Mouse (Mus musculus): ENCODE data around the gene Dda1.

The Dda1 gene

DNA sequence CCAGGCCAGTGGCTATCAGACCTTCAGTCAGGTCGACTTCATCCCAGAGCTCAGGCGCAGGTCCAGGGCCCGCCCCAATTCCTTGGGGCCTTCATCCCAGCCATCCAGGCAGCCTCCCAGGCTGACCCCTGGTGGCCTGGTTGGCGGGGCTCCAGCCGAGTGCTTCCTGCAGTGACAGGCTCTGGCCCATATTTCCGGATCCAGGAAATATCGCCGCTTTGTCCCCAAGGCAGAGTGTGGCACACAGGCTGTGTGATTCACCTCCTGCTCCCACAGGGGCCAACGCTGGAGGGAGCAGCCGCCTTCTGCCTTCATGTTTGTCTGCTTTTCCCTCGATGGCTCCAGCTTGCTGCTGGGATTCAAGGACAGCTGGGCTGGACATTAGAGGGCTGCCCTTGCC is 27.5 kb downstream of the Dda1 start:
- peak; percentile 68 for DNase-seq (ENCODE audit: low spot score)

DNA sequence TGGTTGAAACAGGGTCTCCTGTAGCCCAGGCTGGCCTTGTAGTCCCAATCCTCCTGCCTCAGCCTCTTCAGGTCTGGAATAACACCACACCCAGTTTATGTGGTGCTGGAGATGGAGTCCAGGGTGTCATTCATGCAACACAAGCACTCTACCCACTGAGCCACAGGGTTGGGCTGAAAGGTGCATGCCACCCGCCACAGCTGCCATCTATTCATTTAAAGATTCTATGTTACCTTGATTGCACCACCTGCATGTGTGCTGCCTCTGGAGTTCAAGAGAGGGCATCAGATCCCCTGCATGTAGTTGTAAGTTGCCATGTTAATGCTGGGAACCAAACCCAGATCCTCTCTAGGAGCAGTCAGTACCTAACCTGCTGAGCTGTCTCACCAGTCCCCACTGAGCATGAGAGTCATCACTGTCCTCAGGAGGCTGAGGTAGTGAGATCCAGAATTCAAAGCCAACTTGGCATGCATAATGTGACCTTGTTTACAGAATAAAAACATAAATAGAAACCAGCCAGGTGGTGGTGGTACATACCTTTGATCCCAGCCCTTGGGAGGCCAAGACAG is 28.2 kb downstream of the Dda1 start:
- no peak for DNase-seq (ENCODE audit: low spot score)

DNA sequence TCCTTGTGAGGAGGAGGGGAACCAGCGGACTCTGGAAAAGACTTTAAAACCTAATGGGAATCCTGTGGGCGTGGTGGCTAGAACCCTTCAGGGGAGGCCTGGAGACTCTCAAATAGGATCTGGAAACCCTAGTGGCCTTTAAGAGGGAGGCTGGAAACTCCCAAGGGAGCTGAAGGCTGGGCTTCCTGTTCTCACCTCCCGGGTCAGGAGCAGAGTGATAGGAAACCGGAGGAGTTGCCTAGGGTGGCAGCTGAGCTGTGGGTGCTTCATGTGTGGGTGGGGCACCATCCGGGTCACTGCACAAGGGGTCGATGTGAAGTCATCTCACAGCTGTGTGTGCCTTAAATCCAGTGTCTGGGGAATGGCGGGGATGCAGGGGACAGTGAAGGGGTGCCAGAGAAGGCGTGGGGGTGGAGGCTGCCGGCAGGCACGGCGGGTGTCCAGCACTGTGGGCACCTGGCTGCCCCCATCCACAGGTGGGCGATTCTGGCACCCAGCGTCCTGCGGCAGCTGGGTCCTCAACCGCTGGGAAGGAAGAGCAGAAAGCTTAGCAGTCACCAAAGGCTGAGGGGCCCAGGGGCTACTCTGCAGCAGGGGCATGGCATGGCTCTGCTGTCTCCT is 29.0 kb downstream of the Dda1 start:
- no peak for DNase-seq (ENCODE audit: low spot score)

DNA sequence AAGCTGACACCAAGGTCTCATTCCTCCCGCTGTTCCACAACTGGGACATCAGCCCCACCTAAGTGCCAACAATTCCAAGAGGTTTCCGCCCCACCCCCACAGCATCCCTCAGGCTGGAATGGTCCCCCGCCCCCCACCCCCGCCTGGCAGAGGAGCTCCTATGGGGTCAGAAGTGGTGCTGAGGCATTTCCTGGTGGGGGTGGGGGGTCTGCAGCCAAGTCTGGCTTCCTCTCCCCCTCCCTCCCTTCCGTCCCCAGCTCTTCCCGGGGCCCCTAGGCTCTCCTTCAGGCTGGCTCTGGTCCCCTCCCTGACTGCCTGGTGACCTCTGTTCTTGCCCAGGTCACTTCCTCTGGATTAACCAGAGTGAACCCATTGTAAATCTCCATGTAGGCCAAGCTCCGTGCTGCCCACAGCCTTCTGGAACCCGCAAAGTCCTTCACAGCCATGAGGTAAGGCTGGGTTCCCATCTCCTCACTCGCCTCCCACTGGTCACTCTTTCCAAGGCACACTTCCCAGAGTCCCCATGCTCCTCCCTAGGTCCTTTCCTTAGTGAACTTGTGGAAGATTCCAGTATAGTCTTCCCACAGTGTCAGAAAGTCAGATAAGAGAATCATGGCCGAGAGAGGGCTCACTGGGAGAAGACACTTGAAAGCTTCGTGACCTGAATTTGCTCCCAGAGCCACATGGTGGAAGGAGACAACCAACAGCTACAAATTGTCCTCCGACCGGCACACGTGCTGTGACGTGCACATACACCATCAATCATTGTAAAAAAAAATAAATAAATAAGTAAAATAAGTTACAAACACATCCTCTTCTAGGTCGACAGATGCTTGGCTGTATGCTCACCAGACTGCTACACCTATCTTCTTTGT is 30.1 kb downstream of the Dda1 start:
- DNase-seq (ENCODE audit: low spot score): no peak

- no peak for DNase-seq (ENCODE audit: low spot score)
These were observed 35.4 kb downstream of the Dda1 start for GRCm38 (mm10) chr8:71504349-71504748.

GRCm38 (mm10) chr8:71505326-71505725 is 36.3 kb downstream of the Dda1 start:
- DNase-seq (ENCODE audit: low spot score): no peak

GRCm38 (mm10) chr8:71505979-71506378 is 37.0 kb downstream of the Dda1 start:
- DNase-seq (ENCODE audit: low spot score): no peak

GRCm38 (mm10) chr8:71507589-71508104 is 38.6 kb downstream of the Dda1 start:
- peak; percentile 46 for DNase-seq (ENCODE audit: low spot score)

DNA sequence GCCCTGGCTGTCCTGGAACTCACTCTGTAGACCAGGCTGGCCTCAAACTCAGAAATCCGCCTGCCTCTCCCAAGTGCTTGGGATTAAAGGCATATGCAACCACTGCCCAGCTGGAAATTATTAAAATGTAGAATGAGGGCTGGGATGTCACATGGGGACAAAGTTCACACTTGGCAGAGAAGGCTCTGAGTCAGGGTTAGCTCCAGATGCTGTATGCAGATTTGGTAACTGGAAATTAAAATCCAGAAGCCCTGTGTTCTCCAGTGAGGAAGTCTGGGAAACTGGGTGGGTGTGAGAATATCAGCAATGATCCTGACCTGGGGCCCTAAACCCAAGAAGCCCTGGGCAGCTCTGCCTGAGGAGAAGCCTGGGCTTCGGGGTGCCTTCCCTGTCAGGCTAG is 40.3 kb downstream of the Dda1 start:
- no peak for DNase-seq (ENCODE audit: low spot score)

DNA sequence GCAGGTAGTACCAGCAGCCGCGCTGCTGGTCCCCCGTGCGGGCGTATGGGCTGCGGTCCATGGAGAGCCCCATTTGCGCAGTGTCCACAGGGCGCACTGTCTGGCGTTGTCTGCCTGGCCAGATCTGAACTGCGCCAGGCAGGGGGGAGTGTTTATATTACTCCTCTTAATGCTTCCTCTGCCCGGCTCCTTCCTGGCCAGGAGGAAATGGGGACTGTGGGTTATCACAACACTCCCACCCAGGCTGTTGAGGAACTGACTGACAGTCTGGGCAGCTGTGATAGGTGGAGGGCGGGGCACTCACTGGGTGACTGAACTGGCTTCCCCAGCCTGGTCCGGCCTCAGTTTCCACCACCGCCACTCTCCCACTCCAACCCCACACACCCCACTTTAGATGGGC is 42.6 kb downstream of the Dda1 start, which contains the start of gene Plvap:
Plvap (minus strand) TSS at position 109 of the 400 bp plus-strand sequence.
- no peak for DNase-seq (ENCODE audit: low spot score)

DNA sequence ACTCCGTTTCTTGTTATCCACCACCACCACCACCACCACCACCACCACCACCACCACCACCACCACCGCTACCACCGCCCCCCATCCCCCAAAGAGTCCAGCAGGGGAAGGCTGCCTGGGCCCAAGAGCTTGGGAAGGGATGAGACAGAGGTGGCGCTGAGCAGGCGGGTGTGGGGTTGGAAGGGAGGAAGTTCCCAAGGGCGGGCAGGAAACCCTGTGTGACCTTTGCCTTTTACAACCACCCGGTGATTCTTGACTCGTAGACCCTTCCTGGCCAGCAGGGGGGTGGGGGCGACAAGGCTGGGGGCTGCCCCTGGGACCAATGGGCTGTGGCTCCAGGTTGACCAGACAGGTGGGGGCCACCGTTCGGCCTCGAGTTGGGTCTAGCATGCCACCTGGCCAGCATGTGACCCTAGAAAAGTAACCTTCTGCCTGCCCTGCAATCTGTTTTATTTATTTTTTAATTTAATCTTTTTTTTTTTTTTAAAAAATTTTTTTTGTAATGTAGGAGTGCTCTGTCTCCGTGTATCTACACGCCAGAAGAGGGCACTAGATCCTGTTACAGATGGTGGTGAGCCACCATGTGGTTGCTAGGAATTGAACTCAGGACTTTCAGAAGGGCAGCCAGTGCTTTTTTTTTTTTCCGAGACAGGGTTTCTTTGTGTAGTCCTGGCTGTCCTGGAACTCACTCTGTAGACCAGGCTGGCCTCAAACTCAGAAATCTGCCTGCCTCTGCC is 44.2 kb downstream of the Dda1 start:
- no peak for DNase-seq (ENCODE audit: low spot score)

DNA sequence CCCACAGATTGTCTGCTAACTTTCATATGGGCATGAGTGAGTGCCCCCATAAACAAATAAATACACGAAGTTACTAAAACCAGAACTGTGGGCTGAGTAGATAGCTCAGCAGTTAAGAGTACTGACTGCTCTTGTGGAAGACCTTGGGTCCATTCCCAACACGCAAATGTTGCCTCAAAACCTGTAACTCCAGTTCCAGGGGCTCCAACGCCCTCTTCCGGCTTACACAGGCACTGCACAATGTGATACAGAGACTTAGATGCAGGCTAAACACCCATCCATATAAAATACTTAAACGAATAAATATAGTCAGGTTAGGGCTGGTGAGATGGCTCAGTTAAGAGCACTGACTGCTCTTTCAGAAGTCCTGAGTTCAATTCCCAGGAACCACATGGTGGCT is 46.0 kb downstream of the Dda1 start:
- DNase-seq (ENCODE audit: low spot score): no peak

DNA sequence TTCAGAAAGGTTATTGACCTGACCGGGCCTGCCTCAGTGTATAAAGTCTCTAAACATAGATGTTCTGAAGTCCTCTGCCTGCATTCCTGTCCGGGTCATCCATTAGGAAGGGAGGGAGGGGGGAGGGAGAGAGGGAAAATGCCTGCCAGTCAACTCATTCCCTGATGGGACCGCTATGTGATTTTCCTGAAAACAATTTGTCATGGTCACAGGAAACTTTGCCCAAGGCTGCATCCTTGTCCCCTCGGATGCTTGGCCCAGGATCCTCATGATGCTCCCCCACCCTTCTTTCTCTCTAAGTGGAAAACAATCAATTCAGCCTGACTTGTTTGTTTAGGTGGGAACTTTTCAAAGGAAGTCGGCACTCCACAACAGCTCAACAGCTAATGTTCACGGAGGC is 47.8 kb downstream of the Dda1 start:
- no peak for DNase-seq (ENCODE audit: low spot score)

GRCm38 (mm10) chr8:71519037-71519825 is 50.2 kb downstream of the Dda1 start:
- DNase-seq (ENCODE audit: low spot score): peak; percentile 51

DNA sequence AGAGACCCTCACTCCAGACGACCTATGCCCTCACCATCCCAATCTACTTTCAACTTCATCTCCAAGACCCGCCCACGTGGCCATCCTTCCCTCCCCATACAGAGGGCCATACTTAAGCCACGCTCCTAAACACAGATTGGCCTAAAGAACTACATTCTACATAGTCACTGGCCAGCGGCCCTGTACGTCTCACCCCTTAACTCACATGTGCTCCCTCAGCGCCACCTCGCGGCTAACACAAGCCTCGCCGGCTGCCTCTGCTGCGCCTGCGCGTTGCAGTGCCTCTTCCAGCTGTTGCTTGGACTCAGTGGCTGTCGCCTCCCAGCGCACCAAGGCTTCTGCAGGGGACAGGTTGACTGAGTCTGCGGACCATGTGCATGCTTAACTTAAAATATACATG is 52.6 kb downstream of the Dda1 start:
- peak; percentile 94 for DNase-seq (ENCODE audit: low spot score)

DNA sequence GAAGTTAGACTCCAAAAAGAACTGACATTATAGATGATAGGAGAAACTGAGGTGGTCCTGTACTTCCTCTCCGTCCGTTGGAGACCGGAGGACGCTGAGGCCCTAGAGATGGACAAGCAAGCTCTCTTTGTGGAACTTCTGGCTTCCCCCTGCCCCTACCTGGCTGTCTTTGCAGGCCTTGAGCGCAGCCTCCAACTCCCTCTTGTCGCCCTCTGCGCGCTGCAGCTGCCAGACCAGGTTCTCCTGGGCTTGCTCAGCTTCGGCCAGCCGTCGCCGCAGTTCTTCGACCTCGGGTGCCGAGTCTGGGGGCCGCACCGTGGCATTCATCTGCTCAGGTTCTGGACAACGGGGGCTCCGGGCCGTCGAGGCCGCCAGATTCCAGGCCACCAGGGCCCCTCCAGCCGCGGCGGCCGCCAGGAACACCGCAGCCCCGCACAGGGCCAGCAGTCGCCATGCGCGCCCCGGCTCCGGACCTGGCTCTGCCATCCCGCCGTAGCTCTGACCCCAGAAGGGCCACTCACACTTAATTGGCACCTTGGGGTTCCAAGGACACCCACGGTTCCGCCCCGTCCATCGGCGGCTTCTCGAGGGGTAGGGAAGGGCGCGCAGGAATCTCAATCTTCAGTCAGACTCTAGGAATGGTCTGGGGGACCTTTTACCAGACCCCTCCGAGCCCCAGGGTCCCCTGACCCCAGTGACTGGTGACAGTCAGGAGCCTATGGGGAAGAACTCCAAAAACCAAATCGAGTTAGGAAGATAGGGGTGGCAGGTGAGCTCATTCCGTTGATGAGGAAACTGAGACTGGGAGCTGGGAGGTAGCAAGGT is 56.4 kb downstream of the Dda1 start, which contains the start of gene Ccdc194:
Ccdc194 (minus strand) TSS at position 486 of the 825 bp plus-strand sequence.
- DNase-seq (ENCODE audit: low spot score): no peak
